Mouse (Mus musculus) hindbrain, postnatal 0 days (tissue): ENCODE results near the gene Plcl2. TPM values are rescaled to one million over a fixed set of nuclear protein-coding genes. Genes with fewer than 3 reads are reported as not detected.

Source experiments
- ATAC-seq: fragments of 200-750 bp; cut with Nextera tagmentation; 2 replicates; pipeline ENCODE4 v1.8.0; 2017; ENCODE audit warnings: mild to moderate bottlenecking, moderate TSS enrichment, moderate library complexity
- DNase-seq: peaks from one replicate; pipeline ENCODE4 v3.0.0-alpha.2; 2015; ENCODE audit warnings: low spot score
- H3K27ac ChIP-seq: fragments of 300-500 bp; sonication (generic); 2 replicates; pipeline ENCODE4 v1.5.1; 2014; ENCODE audit warnings: mild to moderate bottlenecking
- H3K27me3 ChIP-seq: fragments of 300-500 bp; sonication (generic); 2 replicates; pipeline ENCODE4 v1.6.1; 2014; ENCODE audit warnings: low read length, mixed read lengths; ENCODE audit not compliant: insufficient read depth
- H3K36me3 ChIP-seq: fragments of 300-500 bp; sonication (generic); 2 replicates; pipeline ENCODE4 v1.6.1; 2014; ENCODE audit warnings: low read length, mixed read lengths; ENCODE audit not compliant: insufficient read depth
- H3K4me1 ChIP-seq: fragments of 300-500 bp; sonication (generic); 2 replicates; pipeline ENCODE4 v1.6.1; 2014; ENCODE audit warnings: antibody characterized with exemption, low read length, mixed read lengths; ENCODE audit not compliant: insufficient read depth
- H3K4me2 ChIP-seq: fragments of 300-500 bp; sonication (generic); 2 replicates; pipeline ENCODE4 v1.6.1; 2014; ENCODE audit warnings: low read depth, mild to moderate bottlenecking, low read length, moderate library complexity, mixed read lengths
- H3K4me3 ChIP-seq: fragments of 300-500 bp; sonication (generic); 2 replicates; pipeline ENCODE4 v1.5.1; 2014; ENCODE audit warnings: low read length
- H3K9ac ChIP-seq: fragments of 300-500 bp; sonication (generic); replicated peaks from 2 replicates; pipeline ENCODE4 v1.6.1; 2014; ENCODE audit warnings: mild to moderate bottlenecking, low read length, moderate library complexity, mixed read lengths
- H3K9me3 ChIP-seq: fragments of 300-500 bp; sonication (generic); 2 replicates; pipeline ENCODE4 v1.6.1; 2016; ENCODE audit warnings: low read length, mixed read lengths
- CTCF ChIP-seq: IDR thresholded peaks from 2 replicates; pipeline ENCODE4 v1.5.1; 2016; ENCODE audit warnings: antibody characterized with exemption, control low read depth, low read depth
- WGBS: fragments of 180-500 bp; shearing (Covaris S2); extraction: QIAGEN DNeasy Blood & Tissue Kit; methylation state at CpG from one replicate; pipeline ENCODE4 v1.1.7; 2014; 5-methylcytosine and 5-hydroxymethylcytosine counted together
- polyA plus RNA-seq: library from polyadenylated mRNA; unstranded; fragments of >200 nt; fragmentation: Nextera tagmentation; extraction: Ambion mirVana; gene quantifications from 2 replicates; pipeline ENCODE4 v1.2.1, GENCODE M21; 2015
- total RNA-seq: library from RNA; depleted of rRNA; stranded (reverse); fragments of >200 nt; gene quantifications from 2 replicates; pipeline ENCODE4 v1.2.3, GENCODE M21; 2014

Gene Plcl2
- total and polyA plus RNA-seq, 2 experiments from 2014 or later = 8.3 to 41.2 TPM

DNA sequence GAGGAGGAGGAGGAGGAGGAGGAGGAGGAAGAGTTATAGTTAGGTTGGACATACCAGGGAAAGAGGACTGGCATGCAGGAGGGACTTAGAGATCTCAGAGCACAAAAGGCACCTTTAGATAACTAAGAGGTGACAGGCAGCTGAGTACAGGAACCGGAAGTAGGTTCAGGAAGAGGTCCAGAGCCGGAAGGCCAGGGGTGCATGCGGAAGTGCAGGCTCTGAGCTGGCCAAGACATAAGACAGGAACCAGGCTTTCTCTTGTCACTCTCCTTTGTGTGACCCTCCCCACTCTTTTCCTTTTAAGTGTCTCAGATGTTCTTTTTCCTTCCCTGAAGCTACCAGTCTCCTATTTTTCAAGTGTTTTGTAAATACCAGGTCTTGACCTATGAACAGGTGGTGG, 38.0 kb upstream of the Plcl2 start:
- DNase-seq (no peak), ATAC-seq (no peak)
- no peaks in the 10 kb centered on the region for H3K27me3 ChIP-seq
- peaks cover 9% of the 10 kb centered on the region; the same call in 1 of the 2 replicates for H3K4me1 ChIP-seq
- H3K4me3 ChIP-seq = no peak overlapping the region
- H3K36me3 ChIP-seq = no peaks in the 10 kb centered on the region
- 77% methylated on average over 3 of the region's 3 CpGs for WGBS
- TF ChIP-seq CTCF = no peak
- H3K27ac ChIP-seq = no peak overlapping the region
- H3K9ac ChIP-seq = no peak overlapping the region
- no peaks in the 10 kb centered on the region for H3K9me3 ChIP-seq
- H3K4me2 ChIP-seq = no peak overlapping the region

DNA sequence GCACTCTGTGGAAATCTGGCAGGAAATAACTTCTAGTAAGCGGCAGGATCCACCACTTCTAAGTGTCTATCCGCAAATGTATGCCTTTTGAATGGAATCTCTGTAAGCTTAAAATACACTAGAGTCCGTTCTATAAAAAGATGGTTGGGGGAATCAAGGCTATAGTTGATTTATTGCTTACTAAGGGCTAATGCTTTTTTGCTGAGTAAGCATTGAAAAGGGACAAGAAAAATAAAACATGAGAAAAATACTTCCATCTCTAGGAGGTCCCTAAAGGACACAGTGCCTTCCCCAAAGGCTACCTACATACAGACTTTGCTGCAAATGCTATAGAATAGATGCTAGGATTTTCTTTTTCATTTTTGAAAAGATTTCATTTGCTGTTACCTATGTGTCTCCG, 31.9 kb upstream of the Plcl2 start:
- TF ChIP-seq CTCF = no peak
- H3K27me3 ChIP-seq = no peaks in the 10 kb centered on the region
- no peak overlapping the region for H3K27ac ChIP-seq
- no peak overlapping the region for H3K4me2 ChIP-seq
- H3K36me3 ChIP-seq = no peaks in the 10 kb centered on the region
- WGBS = 88% methylated on average over 4 of the region's 4 CpGs
- DNase-seq (no peak), ATAC-seq (no peak)
- H3K4me1 ChIP-seq = no peaks in the 10 kb centered on the region
- H3K9ac ChIP-seq = no peak overlapping the region
- no peaks in the 10 kb centered on the region for H3K9me3 ChIP-seq
- no peak overlapping the region for H3K4me3 ChIP-seq

DNA sequence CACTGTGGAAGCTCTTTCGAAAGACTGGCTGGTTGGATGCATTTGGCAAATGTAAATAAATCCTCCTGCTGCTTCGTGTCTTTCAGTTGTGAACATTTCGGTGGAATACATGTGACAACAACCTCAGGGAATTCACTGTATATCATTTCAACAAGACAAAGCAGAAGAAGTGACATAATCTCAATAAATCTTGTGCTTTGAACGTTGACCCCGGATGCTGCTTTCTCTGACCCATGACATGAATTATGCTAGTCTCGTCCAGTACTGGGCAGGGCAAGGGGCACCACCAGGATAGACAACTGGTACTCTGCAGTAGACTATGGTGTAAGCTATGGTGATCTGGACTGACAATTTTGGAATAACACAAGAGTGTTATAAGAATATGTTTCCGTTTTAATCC, 28.3 kb upstream of the Plcl2 start:
- H3K27ac ChIP-seq = no peak overlapping the region
- no peaks in the 10 kb centered on the region for H3K4me1 ChIP-seq
- TF ChIP-seq CTCF = no peak
- no peak overlapping the region for H3K4me2 ChIP-seq
- WGBS = 81% methylated on average over 7 of the region's 7 CpGs
- H3K9me3 ChIP-seq = no peaks in the 10 kb centered on the region
- H3K9ac ChIP-seq = no peak overlapping the region
- DNase-seq (no peak), ATAC-seq (no peak)
- no peaks in the 10 kb centered on the region for H3K27me3 ChIP-seq
- H3K36me3 ChIP-seq = no peaks in the 10 kb centered on the region
- H3K4me3 ChIP-seq = no peak overlapping the region

DNA sequence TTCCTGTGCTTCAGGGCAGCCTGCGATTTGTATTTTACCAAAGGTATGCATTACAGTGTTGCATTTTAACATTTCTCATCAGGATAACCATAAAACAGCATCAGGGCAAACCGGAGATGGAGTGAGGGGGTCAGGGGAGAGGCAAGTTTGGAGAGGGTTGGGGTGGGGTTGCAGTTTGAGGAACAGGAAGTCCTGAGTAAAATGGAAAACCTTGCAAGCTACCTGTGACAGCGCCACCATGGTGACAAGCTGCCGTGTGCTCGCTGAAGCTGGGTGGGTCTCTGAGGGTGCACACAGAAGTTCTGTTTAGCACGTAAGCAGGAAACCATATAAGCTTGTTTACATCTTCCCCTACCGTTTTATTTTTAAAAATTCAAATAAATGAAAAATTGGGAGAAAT, 25.5 kb upstream of the Plcl2 start:
- Histone ChIP-seq H3K27me3 (no peaks in the 10 kb centered on the region), H3K9ac (no peak overlapping the region), H3K27ac (no peak overlapping the region), H3K4me1 (no peaks in the 10 kb centered on the region), H3K4me3 (no peak overlapping the region), H3K36me3 (no peaks in the 10 kb centered on the region), H3K9me3 (no peaks in the 10 kb centered on the region), H3K4me2 (no peak overlapping the region)
- TF ChIP-seq CTCF = no peak
- no peak for DNase-seq
- ATAC-seq = no peak
- 86% methylated on average over 7 of the region's 7 CpGs for WGBS

DNA sequence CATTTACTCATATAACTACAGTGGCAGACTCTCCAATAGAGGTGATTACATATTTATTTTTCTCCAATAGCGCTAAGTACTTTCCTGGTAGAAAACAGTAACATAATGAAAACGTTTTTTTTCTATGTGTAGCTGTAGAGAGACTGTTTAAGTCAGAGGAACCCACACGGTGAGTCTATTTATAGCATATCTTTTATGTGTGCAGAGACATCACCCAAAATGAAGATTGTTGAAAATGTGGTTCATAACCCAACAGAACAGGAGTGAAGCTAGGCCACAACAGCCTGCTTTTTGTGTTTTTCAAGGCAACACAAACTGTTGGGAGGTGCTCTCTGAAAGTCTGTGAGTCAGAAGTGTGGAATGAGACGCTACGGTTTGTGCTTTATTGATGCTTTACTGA, 24.2 kb upstream of the Plcl2 start:
- ATAC-seq = no peak
- DNase-seq = no peak
- H3K9ac ChIP-seq = no peak overlapping the region
- no peaks in the 10 kb centered on the region for H3K9me3 ChIP-seq
- no peak overlapping the region for H3K4me2 ChIP-seq
- H3K4me1 ChIP-seq = no peaks in the 10 kb centered on the region
- H3K27me3 ChIP-seq = no peaks in the 10 kb centered on the region
- no peak overlapping the region for H3K4me3 ChIP-seq
- H3K27ac ChIP-seq = no peak overlapping the region
- 79% methylated on average over 5 of the region's 5 CpGs for WGBS
- no peak for TF ChIP-seq CTCF
- H3K36me3 ChIP-seq = no peaks in the 10 kb centered on the region

DNA sequence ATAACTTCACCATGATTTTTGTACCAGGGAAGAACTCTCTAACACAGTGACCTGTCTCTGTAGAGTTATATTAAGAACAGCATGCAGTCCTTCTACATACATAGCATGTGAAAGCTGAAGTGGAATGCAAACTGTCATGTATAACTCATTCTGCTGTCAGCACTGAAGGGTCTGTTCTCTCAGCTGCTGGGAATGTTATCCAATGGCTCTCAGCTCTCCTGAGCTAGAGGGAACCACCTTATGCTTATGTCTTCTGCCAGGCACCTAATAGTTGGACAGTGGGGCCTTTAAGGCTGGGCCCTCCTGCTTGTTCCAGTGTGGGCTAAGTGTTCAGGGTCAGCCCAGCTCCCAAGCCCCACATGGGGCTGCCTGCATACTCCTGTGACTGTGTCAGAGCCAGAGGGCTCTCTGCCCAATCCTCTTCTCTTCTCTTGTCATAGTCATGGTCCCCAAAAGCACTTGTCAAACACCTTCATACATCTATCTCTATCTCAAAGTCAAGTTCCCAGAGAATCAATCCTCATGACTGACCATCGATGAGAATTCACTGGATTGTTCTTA, 22.1 kb upstream of the Plcl2 start:
- 90% methylated on average over 1 of the region's 1 CpGs for WGBS
- Histone ChIP-seq H3K9me3 (no peaks in the 10 kb centered on the region), H3K4me3 (no peak overlapping the region), H3K36me3 (no peaks in the 10 kb centered on the region), H3K9ac (no peak overlapping the region), H3K4me1 (no peaks in the 10 kb centered on the region), H3K4me2 (no peak overlapping the region), H3K27me3 (no peaks in the 10 kb centered on the region), H3K27ac (no peak overlapping the region)
- no peak for TF ChIP-seq CTCF
- DNase-seq = no peak
- no peak for ATAC-seq

DNA sequence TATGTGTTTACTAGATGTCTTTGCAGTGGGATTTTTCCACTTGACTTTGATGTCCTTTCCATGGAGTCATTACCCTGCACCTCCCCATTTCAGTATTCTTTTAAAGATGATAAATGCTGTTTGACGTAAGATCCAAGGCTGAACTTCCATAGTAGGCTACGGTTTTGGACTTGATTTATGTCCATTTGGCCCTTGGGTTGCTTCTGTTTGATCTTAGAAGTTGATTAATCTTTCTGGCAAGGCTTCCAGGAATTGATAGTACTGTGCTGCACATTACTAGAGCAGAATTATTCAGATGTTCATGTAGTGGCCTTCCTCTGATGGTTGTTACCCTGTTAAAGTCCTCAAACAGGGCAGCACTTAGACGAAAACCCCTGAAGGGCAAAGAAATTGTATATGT, 21.5 kb upstream of the Plcl2 start:
- no peak for TF ChIP-seq CTCF
- Histone ChIP-seq H3K27me3 (no peaks in the 10 kb centered on the region), H3K36me3 (no peaks in the 10 kb centered on the region), H3K4me2 (no peak overlapping the region), H3K27ac (no peak overlapping the region), H3K9me3 (no peaks in the 10 kb centered on the region), H3K9ac (no peak overlapping the region), H3K4me3 (no peak overlapping the region), H3K4me1 (no peaks in the 10 kb centered on the region)
- no peak for DNase-seq
- ATAC-seq = no peak
- WGBS = 85% methylated on average over 3 of the region's 3 CpGs
